Mouse (Mus musculus): ENCODE data around the gene Gdf7. TPM values are rescaled to one million over a fixed set of nuclear protein-coding genes. Genes with fewer than 3 reads are reported as not detected.

Gene Gdf7
- under 1 TPM in 1 of 2 experiments, not detected in 1; 0.24 TPM for total RNA-seq (2021)

GRCm38 (mm10) chr12:8301841-8302431 is at the start of gene Gdf7:
Gdf7 (minus strand) TSS chr12:8301954.
- intact Hi-C loops (cut with DNase I), result no loop called here
- no peak for DNase-seq (ENCODE audit: extremely low spot score in 1 of 2, low spot score in 2 of 2)

GRCm38 (mm10) chr12:8351025-8351903 is 49.5 kb upstream of the Gdf7 start:
- peak in 1 of 2 experiments; percentile 75 for DNase-seq (ENCODE audit: extremely low spot score in 1 of 2, low spot score in 2 of 2)
- intact Hi-C loops (cut with DNase I), result loop anchor here (10.0 kb wide), 1 partner anchor 114 kb away; no protein-coding TSS in a partner anchor

- DNase-seq (ENCODE audit: extremely low spot score in 1 of 2, low spot score in 2 of 2), result peak in 1 of 2 experiments; percentile 60
These were observed 47.2 kb upstream of the Gdf7 start for GRCm38 (mm10) chr12:8348733-8349513.

GRCm38 (mm10) chr12:8347746-8348462 is 46.1 kb upstream of the Gdf7 start:
- no peak for DNase-seq (ENCODE audit: extremely low spot score in 1 of 2, low spot score in 2 of 2)
- intact Hi-C loops (cut with DNase I), result no loop called here

More at GRCm38 (mm10) chr12:8348733-8349513, 47.2 kb upstream of the Gdf7 start:
- intact Hi-C loops (cut with DNase I), result no loop called here

- no peak for DNase-seq (ENCODE audit: extremely low spot score in 1 of 2, low spot score in 2 of 2)
- intact Hi-C loops (cut with DNase I), result no loop called here
These were observed 43.8 kb upstream of the Gdf7 start for GRCm38 (mm10) chr12:8345539-8345938.

- peak; percentile 72 to 84 for DNase-seq (ENCODE audit: extremely low spot score in 1 of 2, low spot score in 2 of 2)
- intact Hi-C loops (cut with DNase I), result no loop called here
These were observed 43.1 kb upstream of the Gdf7 start for GRCm38 (mm10) chr12:8344897-8345296.

GRCm38 (mm10) chr12:8343381-8343780 is 41.6 kb upstream of the Gdf7 start:
- intact Hi-C loops (cut with DNase I), result no loop called here
- DNase-seq (ENCODE audit: extremely low spot score in 1 of 2, low spot score in 2 of 2), result no peak

GRCm38 (mm10) chr12:8341008-8341407 is 39.3 kb upstream of the Gdf7 start:
- intact Hi-C loops (cut with DNase I), result no loop called here
- DNase-seq (ENCODE audit: extremely low spot score in 1 of 2, low spot score in 2 of 2), result no peak

GRCm38 (mm10) chr12:8339591-8340319 is 38.0 kb upstream of the Gdf7 start:
- intact Hi-C loops (cut with DNase I), result no loop called here
- no peak for DNase-seq (ENCODE audit: extremely low spot score in 1 of 2, low spot score in 2 of 2)

- no peak for DNase-seq (ENCODE audit: extremely low spot score in 1 of 2, low spot score in 2 of 2)
- intact Hi-C loops (cut with DNase I), result no loop called here
These were observed 37.2 kb upstream of the Gdf7 start for GRCm38 (mm10) chr12:8338918-8339317.

- intact Hi-C loops (cut with DNase I), result no loop called here
- no peak for DNase-seq (ENCODE audit: extremely low spot score in 1 of 2, low spot score in 2 of 2)
These were observed 36.7 kb upstream of the Gdf7 start for GRCm38 (mm10) chr12:8338491-8338890.

- DNase-seq (ENCODE audit: extremely low spot score in 1 of 2, low spot score in 2 of 2), result peak in 1 of 2 experiments; percentile 48
- intact Hi-C loops (cut with DNase I), result no loop called here
These were observed 35.7 kb upstream of the Gdf7 start for GRCm38 (mm10) chr12:8337286-8338060.

GRCm38 (mm10) chr12:8336601-8337285 is 35.0 kb upstream of the Gdf7 start:
- intact Hi-C loops (cut with DNase I), result no loop called here

GRCm38 (mm10) chr12:8335503-8335902 is 33.7 kb upstream of the Gdf7 start:
- DNase-seq (ENCODE audit: extremely low spot score in 1 of 2, low spot score in 2 of 2), result no peak
- intact Hi-C loops (cut with DNase I), result no loop called here

More at GRCm38 (mm10) chr12:8336601-8337285, 35.0 kb upstream of the Gdf7 start:
- DNase-seq (ENCODE audit: extremely low spot score in 1 of 2, low spot score in 2 of 2), result peak in 1 of 2 experiments; percentile 10

GRCm38 (mm10) chr12:8334261-8334660 is 32.5 kb upstream of the Gdf7 start:
- DNase-seq (ENCODE audit: extremely low spot score in 1 of 2, low spot score in 2 of 2), result no peak
- intact Hi-C loops (cut with DNase I), result no loop called here

- DNase-seq (ENCODE audit: extremely low spot score in 1 of 2, low spot score in 2 of 2), result no peak
- intact Hi-C loops (cut with DNase I), result no loop called here
These were observed 31.9 kb upstream of the Gdf7 start for GRCm38 (mm10) chr12:8333617-8334016.

- intact Hi-C loops (cut with DNase I), result no loop called here
- no peak for DNase-seq (ENCODE audit: extremely low spot score in 1 of 2, low spot score in 2 of 2)
These were observed 30.4 kb upstream of the Gdf7 start for GRCm38 (mm10) chr12:8332174-8332542.

All from left cerebral cortex, postnatal 10 days (tissue).